Mouse (Mus musculus) testis, postnatal 14 days (tissue): ENCODE results near the gene Tbx3.

Source experiments
- DNase-seq: peaks from one replicate; pipeline ENCODE4 v3.0.0; 2021; ENCODE audit warnings: low spot score

The Tbx3 gene

GRCm38 (mm10) chr5:119662326-119662725 lies 8.1 kb upstream of the Tbx3 start:
- no peak for DNase-seq

GRCm38 (mm10) chr5:119662731-119663130 lies 7.7 kb upstream of the Tbx3 start:
- no peak for DNase-seq

- DNase-seq: no peak
These were observed 7.2 kb upstream of the Tbx3 start for GRCm38 (mm10) chr5:119663241-119663640.

GRCm38 (mm10) chr5:119663747-119664146 lies 6.7 kb upstream of the Tbx3 start:
- DNase-seq: no peak

- DNase-seq: no peak
These were observed 4.7 kb upstream of the Tbx3 start for GRCm38 (mm10) chr5:119665739-119666138.

- no peak for DNase-seq
These were observed 3.0 kb upstream of the Tbx3 start for GRCm38 (mm10) chr5:119667356-119667940.

- no peak for DNase-seq
These were observed 2.1 kb upstream of the Tbx3 start for GRCm38 (mm10) chr5:119668191-119668912.

GRCm38 (mm10) chr5:119668913-119669411 lies 1.5 kb upstream of the Tbx3 start:
- DNase-seq: no peak

- DNase-seq: no peak
These were observed 516 bp upstream of the Tbx3 start for GRCm38 (mm10) chr5:119669741-119670565.

GRCm38 (mm10) chr5:119671124-119671801 lies 794 bp downstream of the Tbx3 start:
- DNase-seq: no peak

- no peak for DNase-seq
These were observed 1.5 kb downstream of the Tbx3 start for GRCm38 (mm10) chr5:119671965-119672347.

GRCm38 (mm10) chr5:119672348-119672983 lies 2.0 kb downstream of the Tbx3 start:
- no peak for DNase-seq

GRCm38 (mm10) chr5:119672984-119673600 lies 2.6 kb downstream of the Tbx3 start:
- DNase-seq: no peak

GRCm38 (mm10) chr5:119673716-119674605 lies 3.5 kb downstream of the Tbx3 start:
- DNase-seq: no peak

GRCm38 (mm10) chr5:119674606-119675330 lies 4.3 kb downstream of the Tbx3 start:
- DNase-seq: no peak

GRCm38 (mm10) chr5:119676245-119676644 lies 5.8 kb downstream of the Tbx3 start:
- no peak for DNase-seq

- no peak for DNase-seq
These were observed 8.0 kb downstream of the Tbx3 start for GRCm38 (mm10) chr5:119678516-119678915.

- no peak for DNase-seq
These were observed 8.6 kb downstream of the Tbx3 start for GRCm38 (mm10) chr5:119679084-119679483.

- no peak for DNase-seq
These were observed 9.3 kb downstream of the Tbx3 start for GRCm38 (mm10) chr5:119679614-119680328.
